Mouse (Mus musculus): ENCODE measurements around the gene Mfn2. TPM values are rescaled to one million over a fixed set of nuclear protein-coding genes. Genes with fewer than 3 reads are reported as not detected.
"Not testable (repeated sequence)": the region's sequence is repeated elsewhere in the genome, so short reads cannot be mapped to it uniquely, and the experiment has no call there.

The Mfn2 gene
- polyA plus RNA-seq, 1 experiment: 46.7 TPM

- Histone ChIP-seq H3K79me3 (ENCODE audit: low read depth) (peaks cover 17% of the 10 kb centered on the region), H3K4me3 (ENCODE audit: insufficient read depth, poor library complexity, severe bottlenecking) (peak overlapping the region; percentile 68), H3ac (ENCODE audit: control insufficient read depth, insufficient read length, low read depth) (peak overlapping the region; percentile 23), H3K27me3 (ENCODE audit: control insufficient read depth, insufficient read depth, insufficient read length) (no peaks in the 10 kb centered on the region), H3K79me2 (ENCODE audit: control insufficient read depth, insufficient read depth) (peaks cover 35% of the 10 kb centered on the region), H3K36me3 (ENCODE audit: control insufficient read depth, insufficient read depth) (no peaks in the 10 kb centered on the region)
- TF ChIP-seq CEBPB (IDR thresholded peaks at IDR 0.05; ENCODE audit: low read depth) (no peak), FOSL1 (IDR thresholded peaks at IDR 0.05; ENCODE audit: insufficient read depth, low read length, poor library complexity, severe bottlenecking) (no peak), CTCF (IDR thresholded peaks at IDR 0.05; ENCODE audit: control insufficient read depth, insufficient read depth, insufficient read length) (no peak), MAX (IDR thresholded peaks at IDR 0.05) (peak; percentile 19), USF1 (IDR thresholded peaks at IDR 0.05; ENCODE audit: low read depth) (no peak), MYOD1 (IDR thresholded peaks at IDR 0.05; ENCODE audit: control insufficient read depth, insufficient read length, low read depth) (no peak)
Observed at GRCm38 (mm10) chr4:147848584-147848991, 55.9 kb downstream of the Mfn2 start.

DNA sequence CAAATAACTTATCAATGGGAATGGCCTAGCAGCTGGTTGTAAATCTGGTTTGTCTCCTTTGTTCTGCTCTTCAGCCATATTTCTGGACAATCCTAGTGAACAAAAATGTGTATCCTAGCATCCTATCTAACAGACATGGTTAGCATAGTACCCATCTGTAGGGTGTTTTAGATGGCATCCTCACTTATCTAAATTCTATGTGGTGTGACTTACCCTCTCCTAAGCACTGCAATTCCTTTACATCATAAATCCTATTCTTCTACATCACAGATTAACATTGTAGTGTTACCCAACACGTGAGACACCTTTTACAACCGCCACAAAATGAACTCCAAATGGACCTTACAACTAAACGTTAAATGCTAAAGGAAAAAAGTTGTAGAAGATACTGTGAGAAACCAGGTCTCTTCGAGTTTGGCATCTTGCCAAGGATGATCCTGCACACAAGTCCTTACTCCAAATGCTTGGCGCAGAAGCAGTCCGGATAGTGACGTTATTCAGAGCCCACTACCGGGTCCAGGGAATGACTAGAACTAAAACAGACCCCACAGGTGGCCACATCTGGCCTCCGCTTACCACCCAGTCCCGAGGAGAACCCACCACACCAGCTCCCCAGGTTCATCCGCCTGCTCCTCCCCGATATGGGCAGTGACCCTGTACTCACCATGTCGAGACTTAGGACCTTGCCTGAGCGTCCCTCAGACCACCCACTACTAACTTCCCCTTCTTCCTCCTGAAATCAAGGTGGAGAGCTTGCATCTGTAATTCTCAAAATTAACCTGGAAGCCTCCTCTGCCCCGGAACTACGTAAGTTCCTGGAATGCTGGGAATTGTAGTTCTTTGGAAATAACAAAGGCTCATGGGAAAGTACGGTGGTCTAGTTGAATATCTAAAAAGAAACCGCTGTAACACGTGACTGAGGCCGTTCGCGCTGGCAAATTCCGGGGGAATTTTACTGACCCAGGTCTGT lies 56.6 kb downstream of the Mfn2 start, which contains the start of gene Zfp933:
TSS of gene Zfp933 (minus strand) at position 753 of the 970 bp plus-strand sequence.
- peaks cover 35% of the 10 kb centered on the region for H3K79me2 ChIP-seq (ENCODE audit: control insufficient read depth, insufficient read depth)
- peak within 1 kb of the TSS; percentile 68 for H3K4me3 ChIP-seq (ENCODE audit: insufficient read depth, poor library complexity, severe bottlenecking)
- TF ChIP-seq MYOG (IDR thresholded peaks at IDR 0.05; ENCODE audit: control insufficient read depth, extremely low read depth, insufficient read length) (no peak), CTCF (IDR thresholded peaks at IDR 0.05; ENCODE audit: control insufficient read depth, insufficient read depth, insufficient read length) (no peak), MAX (IDR thresholded peaks at IDR 0.05) (peak; percentile 94), USF1 (IDR thresholded peaks at IDR 0.05; ENCODE audit: low read depth) (peak; percentile 95)
- H3ac ChIP-seq (ENCODE audit: control insufficient read depth, insufficient read length, low read depth): peak within 1 kb of the TSS; percentile 99
- peaks cover 18% of the 10 kb centered on the region for H3K79me3 ChIP-seq (ENCODE audit: low read depth)
- H3K36me3 ChIP-seq (ENCODE audit: control insufficient read depth, insufficient read depth): no peaks in the 10 kb centered on the region
- no peaks in the 10 kb centered on the region for H3K27me3 ChIP-seq (ENCODE audit: control insufficient read depth, insufficient read depth, insufficient read length)

- no peak overlapping the region for H3K4me3 ChIP-seq (ENCODE audit: insufficient read depth, poor library complexity, severe bottlenecking)
- no peaks in the 10 kb centered on the region for H3K36me3 ChIP-seq (ENCODE audit: control insufficient read depth, insufficient read depth)
- no peak overlapping the region for H3ac ChIP-seq (ENCODE audit: control insufficient read depth, insufficient read length, low read depth)
- H3K27me3 ChIP-seq (ENCODE audit: control insufficient read depth, insufficient read depth, insufficient read length): no peaks in the 10 kb centered on the region
- H3K79me2 ChIP-seq (ENCODE audit: control insufficient read depth, insufficient read depth): peaks cover 21% of the 10 kb centered on the region
- TF ChIP-seq CTCF (IDR thresholded peaks at IDR 0.05; ENCODE audit: control insufficient read depth, insufficient read depth, insufficient read length) (no peak), CEBPB (IDR thresholded peaks at IDR 0.05; ENCODE audit: low read depth) (no peak), USF1 (IDR thresholded peaks at IDR 0.05; ENCODE audit: low read depth) (no peak), MAX (IDR thresholded peaks at IDR 0.05) (no peak), MYOD1 (IDR thresholded peaks at IDR 0.05; ENCODE audit: control insufficient read depth, insufficient read length, low read depth) (no peak), FOSL1 (IDR thresholded peaks at IDR 0.05; ENCODE audit: insufficient read depth, low read length, poor library complexity, severe bottlenecking) (no peak), MYOG (IDR thresholded peaks at IDR 0.05; ENCODE audit: control insufficient read depth, extremely low read depth, insufficient read length) (no peak)
- peaks cover 24% of the 10 kb centered on the region for H3K79me3 ChIP-seq (ENCODE audit: low read depth)
Observed at GRCm38 (mm10) chr4:147842871-147843270, 61.6 kb downstream of the Mfn2 start.

GRCm38 (mm10) chr4:147839282-147839681 lies 65.2 kb downstream of the Mfn2 start:
- H3K79me2 ChIP-seq (ENCODE audit: control insufficient read depth, insufficient read depth); H3K27me3 ChIP-seq (ENCODE audit: control insufficient read depth, insufficient read depth, insufficient read length); H3K36me3 ChIP-seq (ENCODE audit: control insufficient read depth, insufficient read depth); H3K4me3 ChIP-seq (ENCODE audit: insufficient read depth, poor library complexity, severe bottlenecking); H3ac ChIP-seq (ENCODE audit: control insufficient read depth, insufficient read length, low read depth); H3K79me3 ChIP-seq (ENCODE audit: low read depth): not testable (repeated sequence)

GRCm38 (mm10) chr4:147824389-147824788 lies 80.1 kb downstream of the Mfn2 start:
- no peak overlapping the region for H3ac ChIP-seq (ENCODE audit: control insufficient read depth, insufficient read length, low read depth)
- no peak for TF ChIP-seq CTCF (IDR thresholded peaks at IDR 0.05; ENCODE audit: control insufficient read depth, insufficient read depth, insufficient read length)
- no peak for TF ChIP-seq MAX (IDR thresholded peaks at IDR 0.05)
- TF ChIP-seq MYOD1 (IDR thresholded peaks at IDR 0.05; ENCODE audit: control insufficient read depth, insufficient read length, low read depth): no peak
- TF ChIP-seq MYOG (IDR thresholded peaks at IDR 0.05; ENCODE audit: control insufficient read depth, extremely low read depth, insufficient read length): no peak
- TF ChIP-seq USF1 (IDR thresholded peaks at IDR 0.05; ENCODE audit: low read depth): no peak
- TF ChIP-seq FOSL1 (IDR thresholded peaks at IDR 0.05; ENCODE audit: insufficient read depth, low read length, poor library complexity, severe bottlenecking): no peak
- no peak for TF ChIP-seq CEBPB (IDR thresholded peaks at IDR 0.05; ENCODE audit: low read depth)
- no peak overlapping the region for H3K4me3 ChIP-seq (ENCODE audit: insufficient read depth, poor library complexity, severe bottlenecking)
- no peaks in the 10 kb centered on the region for H3K79me2 ChIP-seq (ENCODE audit: control insufficient read depth, insufficient read depth)
- no peaks in the 10 kb centered on the region for H3K79me3 ChIP-seq (ENCODE audit: low read depth)
- H3K27me3 ChIP-seq (ENCODE audit: control insufficient read depth, insufficient read depth, insufficient read length): no peaks in the 10 kb centered on the region
- peaks cover 30% of the 10 kb centered on the region for H3K36me3 ChIP-seq (ENCODE audit: control insufficient read depth, insufficient read depth)

Other genes with a start within 250 kb of the Mfn2 start
- not detected for gene Zfp534, start 202.2 kb downstream of the Mfn2 start, polyA plus RNA-seq (2012; fragmentation: generic; extraction: Trizol)
- gene Zfp984, start 94.9 kb downstream of the Mfn2 start, polyA plus RNA-seq (2012; fragmentation: generic; extraction: Trizol): 0.07 TPM
- gene Zfp933, start 56.3 kb downstream of the Mfn2 start, polyA plus RNA-seq (2012; fragmentation: generic; extraction: Trizol): 0.55 TPM
- gene Miip, start 35.9 kb downstream of the Mfn2 start, polyA plus RNA-seq (2012; fragmentation: generic; extraction: Trizol): 13.5 TPM
- gene Fv1, start 35.7 kb downstream of the Mfn2 start, polyA plus RNA-seq (2012; fragmentation: generic; extraction: Trizol): 4.6 TPM
- 49.2 TPM for gene Plod1, start 32.1 kb upstream of the Mfn2 start, polyA plus RNA-seq (2012; fragmentation: generic; extraction: Trizol)
- gene 2510039O18Rik, start 36.2 kb upstream of the Mfn2 start, polyA plus RNA-seq (2012; fragmentation: generic; extraction: Trizol): 46.5 TPM
- gene Nppb, start 81.1 kb upstream of the Mfn2 start, polyA plus RNA-seq (2012; fragmentation: generic; extraction: Trizol): 1.2 TPM
- gene Nppa, start 96.0 kb upstream of the Mfn2 start, polyA plus RNA-seq (2012; fragmentation: generic; extraction: Trizol): not detected
- gene Clcn6, start 134.1 kb upstream of the Mfn2 start, polyA plus RNA-seq (2012; fragmentation: generic; extraction: Trizol): 11.5 TPM
- gene Mthfr, start 134.4 kb upstream of the Mfn2 start, polyA plus RNA-seq (2012; fragmentation: generic; extraction: Trizol): 16.1 TPM
- gene Agtrap, start 183.3 kb upstream of the Mfn2 start, polyA plus RNA-seq (2012; fragmentation: generic; extraction: Trizol): 8.2 TPM
- 35.6 TPM for gene Mad2l2, start 225.7 kb upstream of the Mfn2 start, polyA plus RNA-seq (2012; fragmentation: generic; extraction: Trizol)
- gene Draxin, start 226.0 kb upstream of the Mfn2 start, polyA plus RNA-seq (2012; fragmentation: generic; extraction: Trizol): 0.01 TPM
- 54.4 TPM for gene Fbxo6, start 247.4 kb upstream of the Mfn2 start, polyA plus RNA-seq (2012; fragmentation: generic; extraction: Trizol)

Measured in C2C12 (cell line).